Mouse (Mus musculus) limb, embryonic 14.5 days (tissue): Measurements from ENCODE around the gene Aldh8a1. TPM values are rescaled to one million over a fixed set of nuclear protein-coding genes. Genes with fewer than 3 reads are reported as not detected.
"Not testable (repeated sequence)": the region's sequence is repeated elsewhere in the genome, so short reads cannot be mapped to it uniquely, and the experiment has no call there.

Experiments
- ATAC-seq: fragments of 200-750 bp; cut with Nextera tagmentation; 2 replicates; pipeline ENCODE4 v1.8.0; 2017; ENCODE audit warnings: low read depth, moderate number of reproducible peaks, moderate TSS enrichment; ENCODE audit not compliant: low FRiP score
- DNase-seq: peaks from one replicate; pipeline ENCODE4 v3.0.0-alpha.2; 2015; ENCODE audit warnings: low spot score
- H3K27ac ChIP-seq: fragments of 300-500 bp; sonication (generic); replicated peaks from 2 replicates; pipeline ENCODE4 v1.5.1; 2014; ENCODE audit warnings: low read depth, mild to moderate bottlenecking, low read length, moderate library complexity, mixed read lengths
- H3K27me3 ChIP-seq: fragments of 300-500 bp; sonication (generic); 2 replicates; pipeline ENCODE4 v1.6.1; 2014; ENCODE audit warnings: low read length, mixed read lengths; ENCODE audit not compliant: control insufficient read depth, insufficient read depth
- H3K36me3 ChIP-seq: fragments of 300-500 bp; sonication (generic); 2 replicates; pipeline ENCODE4 v1.6.1; 2014; ENCODE audit warnings: mild to moderate bottlenecking, low read length, moderate library complexity, mixed read lengths; ENCODE audit not compliant: control insufficient read depth, insufficient read depth
- H3K4me1 ChIP-seq: fragments of 300-500 bp; sonication (generic); 2 replicates; pipeline ENCODE4 v1.6.1; 2014; ENCODE audit warnings: antibody characterized with exemption, low read length, mixed read lengths; ENCODE audit not compliant: control insufficient read depth, insufficient read depth
- H3K4me2 ChIP-seq: fragments of 300-500 bp; sonication (generic); replicated peaks from 2 replicates; pipeline ENCODE4 v1.6.1; 2014; ENCODE audit warnings: low read depth, mild to moderate bottlenecking, low read length, moderate library complexity; ENCODE audit not compliant: severe bottlenecking
- H3K4me3 ChIP-seq: fragments of 300-500 bp; sonication (generic); replicated peaks from 2 replicates; pipeline ENCODE4 v1.5.1; 2014; ENCODE audit warnings: low read length
- H3K9ac ChIP-seq: fragments of 300-500 bp; sonication (generic); 2 replicates; pipeline ENCODE4 v1.6.1; 2014; ENCODE audit warnings: mild to moderate bottlenecking, low read depth, low read length, moderate library complexity; ENCODE audit not compliant: severe bottlenecking
- H3K9me3 ChIP-seq: fragments of 300-500 bp; sonication (generic); 2 replicates; pipeline ENCODE4 v1.6.1; 2016; ENCODE audit warnings: low read length; ENCODE audit not compliant: control insufficient read depth
- POLR2A ChIP-seq: fragments of 200-500 bp; IDR thresholded peaks from 2 replicates; pipeline ENCODE4 v1.8.0; 2012; ENCODE audit warnings: inconsistent platforms, mild to moderate bottlenecking, moderate library complexity, borderline replicate concordance; ENCODE audit not compliant: insufficient read depth, insufficient read length; ENCODE audit errors: extremely low read depth
- WGBS: fragments of 180-500 bp; shearing (Covaris S2); extraction: QIAGEN DNeasy Blood & Tissue Kit; methylation state at CpG from one replicate; pipeline ENCODE4 v1.1.7; 2014; 5-methylcytosine and 5-hydroxymethylcytosine counted together
- polyA plus RNA-seq, 2 experiments: library from polyadenylated mRNA; depleted of rRNA in 1 of 2; stranded (reverse) in 1 of 2; unstranded in 1 of 2; fragments of >200 nt; fragmentation: Nextera tagmentation in 1 of 2; extraction: Ambion mirVana in 1 of 2; gene quantifications; 2 replicates each; pipeline versions ENCODE4 v1.2.1 to v1.2.3; 2012 to 2014

Aldh8a1 gene
- polyA plus RNA-seq, 2 experiments, result 0.03 TPM; not detected in 1

DNA sequence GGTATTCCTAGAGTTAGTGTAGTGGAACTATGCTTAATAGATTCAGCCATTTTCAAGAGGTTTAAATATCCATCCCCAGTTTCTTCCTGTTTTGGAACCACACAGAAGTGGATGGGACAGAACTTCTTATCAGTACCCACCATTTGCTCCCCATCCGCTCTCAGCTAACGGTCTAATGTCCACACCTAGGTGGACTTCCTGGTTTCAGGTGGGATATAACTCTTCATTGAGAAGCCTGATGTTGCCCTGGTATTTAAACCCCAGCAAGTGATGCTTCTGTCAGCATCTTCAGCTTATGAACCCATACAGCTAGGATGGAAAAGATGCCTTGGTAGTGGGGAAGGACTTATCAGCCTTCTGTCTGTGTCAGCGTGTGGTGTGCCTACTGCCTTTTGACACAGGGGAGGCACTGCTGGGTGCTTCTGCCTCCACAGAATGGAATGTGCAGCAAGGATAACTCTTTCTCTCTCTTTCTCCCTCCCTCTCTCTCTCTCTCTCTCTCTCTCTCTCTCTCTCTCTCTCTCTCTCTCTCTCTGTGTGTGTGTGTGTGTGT is 8.1 kb downstream of the Aldh8a1 start:
- 85% methylated on average over 3 of the region's 3 CpGs for WGBS
- Histone ChIP-seq H3K27me3 (no peaks in the 10 kb centered on the region), H3K9ac (no peak overlapping the region), H3K4me2 (no peak overlapping the region), H3K36me3 (no peaks in the 10 kb centered on the region), H3K4me3 (no peak overlapping the region), H3K4me1 (no peaks in the 10 kb centered on the region), H3K27ac (no peak overlapping the region), H3K9me3 (no peaks in the 10 kb centered on the region)
- no peak for DNase-seq
- TF ChIP-seq POLR2A, result no peak
- ATAC-seq, result no peak

DNA sequence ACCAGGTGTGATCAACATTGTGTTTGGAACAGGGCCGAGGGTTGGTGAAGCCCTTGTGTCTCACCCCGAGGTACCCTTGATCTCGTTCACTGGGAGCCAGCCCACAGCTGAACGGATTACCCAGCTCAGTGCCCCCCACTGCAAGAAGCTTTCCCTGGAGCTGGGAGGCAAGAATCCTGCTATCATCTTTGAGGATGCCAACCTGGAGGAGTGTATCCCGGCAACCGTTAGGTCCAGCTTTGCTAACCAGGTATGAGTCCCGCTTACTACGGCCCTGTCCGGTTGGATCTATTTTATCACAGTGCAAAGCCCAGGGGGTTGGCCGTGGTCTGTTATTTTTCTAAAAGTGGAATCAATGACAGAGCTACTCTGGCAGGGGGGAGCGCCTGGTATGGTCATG is 12.0 kb downstream of the Aldh8a1 start:
- H3K27me3 ChIP-seq, result no peaks in the 10 kb centered on the region
- H3K9ac ChIP-seq, result no peak overlapping the region
- H3K4me3 ChIP-seq, result no peak overlapping the region
- 88% methylated on average over 11 of the region's 11 CpGs for WGBS
- H3K4me2 ChIP-seq, result no peak overlapping the region
- no peak overlapping the region for H3K27ac ChIP-seq
- no peak for ATAC-seq
- H3K9me3 ChIP-seq, result no peaks in the 10 kb centered on the region
- no peaks in the 10 kb centered on the region for H3K4me1 ChIP-seq
- no peaks in the 10 kb centered on the region for H3K36me3 ChIP-seq
- TF ChIP-seq POLR2A, result no peak
- DNase-seq, result no peak

DNA sequence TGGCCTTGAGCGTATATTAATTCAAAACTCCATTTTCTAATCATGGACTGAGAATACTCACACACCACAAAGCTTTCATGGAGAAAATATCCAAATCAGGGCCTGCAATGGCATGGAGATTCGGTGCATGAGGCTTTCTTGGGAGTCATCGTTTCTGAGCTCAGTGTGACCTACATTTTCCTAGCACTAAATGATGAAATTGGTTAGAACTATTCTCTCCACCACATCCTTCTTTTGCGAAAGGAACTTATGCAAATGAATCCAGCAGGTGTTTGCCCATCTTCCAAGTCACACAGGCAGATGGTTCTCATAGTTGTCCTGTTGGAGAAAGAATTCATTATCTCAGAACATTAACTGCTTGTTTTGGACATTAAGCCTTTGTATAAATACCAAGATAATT is 13.3 kb downstream of the Aldh8a1 start:
- no peak for DNase-seq
- no peak for TF ChIP-seq POLR2A

DNA sequence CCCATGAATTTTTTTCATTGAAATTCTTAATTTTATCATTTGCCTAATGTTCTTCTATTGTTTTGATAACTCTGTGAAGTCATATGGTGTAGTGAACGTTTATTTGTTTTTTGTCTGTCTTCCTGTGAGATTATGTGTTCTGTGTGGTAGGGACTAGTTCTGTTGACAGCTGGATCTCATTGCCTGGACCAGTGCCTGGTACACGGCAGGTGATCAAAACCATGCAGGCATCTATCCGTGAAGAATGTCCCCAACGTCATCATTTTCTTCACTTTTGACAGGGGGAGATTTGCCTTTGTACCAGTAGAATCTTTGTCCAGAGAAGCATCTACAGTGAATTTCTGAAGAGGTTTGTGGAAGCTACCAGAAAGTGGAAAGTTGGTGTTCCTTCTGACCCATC is 14.2 kb downstream of the Aldh8a1 start:
- Histone ChIP-seq H3K4me2 (no peak overlapping the region), H3K36me3 (no peaks in the 10 kb centered on the region), H3K4me3 (no peak overlapping the region), H3K9ac (no peak overlapping the region), H3K9me3 (no peaks in the 10 kb centered on the region), H3K27ac (no peak overlapping the region), H3K27me3 (no peaks in the 10 kb centered on the region), H3K4me1 (no peaks in the 10 kb centered on the region)
- 64% methylated on average over 4 of the region's 4 CpGs for WGBS
- DNase-seq (no peak), ATAC-seq (no peak)
- TF ChIP-seq POLR2A, result no peak

More for the DNA sequence above, 13.3 kb downstream of the Aldh8a1 start:
- WGBS, result 92% methylated on average over 4 of the region's 4 CpGs
- Histone ChIP-seq H3K36me3 (no peaks in the 10 kb centered on the region), H3K9me3 (no peaks in the 10 kb centered on the region), H3K4me3 (no peak overlapping the region), H3K9ac (no peak overlapping the region), H3K27me3 (no peaks in the 10 kb centered on the region), H3K4me1 (no peaks in the 10 kb centered on the region), H3K27ac (no peak overlapping the region), H3K4me2 (no peak overlapping the region)
- ATAC-seq, result no peak

GRCm38 (mm10) chr10:21393390-21393789 is 16.3 kb downstream of the Aldh8a1 start:
- TF ChIP-seq POLR2A, result no peak
- H3K4me1 ChIP-seq, result no peaks in the 10 kb centered on the region
- H3K4me3 ChIP-seq, result no peak overlapping the region
- DNase-seq (no peak), ATAC-seq (no peak)
- WGBS, result 83% methylated on average over 2 of the region's 2 CpGs
- no peak overlapping the region for H3K4me2 ChIP-seq
- H3K27me3 ChIP-seq, result no peaks in the 10 kb centered on the region
- H3K9ac ChIP-seq, result no peak overlapping the region
- H3K9me3 ChIP-seq, result no peaks in the 10 kb centered on the region
- H3K27ac ChIP-seq, result no peak overlapping the region
- no peaks in the 10 kb centered on the region for H3K36me3 ChIP-seq

GRCm38 (mm10) chr10:21395426-21396139 is 18.5 kb downstream of the Aldh8a1 start:
- H3K27ac ChIP-seq, result no peak overlapping the region
- H3K4me1 ChIP-seq, result no peaks in the 10 kb centered on the region
- H3K36me3 ChIP-seq, result no peaks in the 10 kb centered on the region
- H3K9me3 ChIP-seq, result no peaks in the 10 kb centered on the region
- H3K27me3 ChIP-seq, result no peaks in the 10 kb centered on the region
- no peak overlapping the region for H3K4me2 ChIP-seq
- no peak for TF ChIP-seq POLR2A
- H3K4me3 ChIP-seq, result no peak overlapping the region
- WGBS, result 82% methylated on average over 14 of the region's 14 CpGs
- no peak for ATAC-seq
- no peak overlapping the region for H3K9ac ChIP-seq
- DNase-seq, result no peak

DNA sequence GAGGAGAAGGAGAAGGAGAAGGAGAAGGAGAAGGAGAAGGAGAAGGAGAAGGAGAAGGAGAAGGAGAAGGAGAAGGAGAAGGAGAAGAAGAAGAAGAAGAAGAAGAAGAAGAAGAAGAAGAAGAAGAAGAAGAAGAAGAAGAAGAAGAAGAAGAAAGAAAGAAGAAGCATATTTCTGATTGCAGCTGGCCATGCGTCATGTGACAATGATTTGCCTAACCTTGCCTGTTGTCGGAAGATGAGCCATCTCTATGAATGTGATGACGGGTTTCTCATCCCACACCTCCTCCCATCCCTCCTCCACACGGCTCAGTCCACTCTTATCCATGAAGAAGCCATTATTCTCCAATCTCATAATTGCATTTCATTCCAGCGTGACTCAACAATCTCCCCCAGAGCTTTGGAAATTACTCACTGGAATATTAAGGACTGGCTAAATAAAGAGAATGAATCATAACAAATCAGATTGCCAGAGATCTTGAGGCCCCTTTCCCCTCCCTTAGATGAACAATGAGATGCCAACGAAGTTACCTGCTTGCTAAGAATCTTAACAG is 21.9 kb downstream of the Aldh8a1 start:
- H3K9me3 ChIP-seq, H3K4me2 ChIP-seq, H3K27me3 ChIP-seq, H3K4me3 ChIP-seq, H3K27ac ChIP-seq, H3K9ac ChIP-seq, ATAC-seq, H3K36me3 ChIP-seq, DNase-seq, H3K4me1 ChIP-seq: not testable (repeated sequence)
- WGBS, result 84% methylated on average over 6 of the region's 6 CpGs
